In the genomic region with DNA sequence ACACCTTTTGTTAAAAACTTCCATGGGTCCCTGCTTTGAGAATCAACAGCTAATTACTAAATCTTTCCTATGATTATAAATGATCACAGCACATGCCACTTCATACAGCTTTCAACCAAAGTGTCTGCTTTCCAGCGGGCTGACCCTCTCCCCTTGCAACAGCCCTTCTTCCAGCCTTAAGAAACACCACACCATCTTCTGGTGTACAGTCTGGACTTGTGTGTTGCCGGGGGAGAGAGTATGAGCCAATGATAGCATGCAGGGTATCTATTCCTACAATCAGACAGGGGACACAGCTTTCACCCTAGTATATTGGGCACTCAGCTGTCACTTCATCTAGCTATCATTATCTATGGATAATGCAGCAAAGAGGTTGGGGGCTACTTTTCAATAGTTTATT, we compare ENCODE assay signal across 8 mouse cellular contexts. TPM values are rescaled to one million over a fixed set of nuclear protein-coding genes. Genes with fewer than 3 reads are reported as not detected.
A peak's percentile ranks its signal among the peaks of the same experiment; 100 is the strongest.
DNase-seq lines count a peak whose midpoint lies in the region; ATAC-seq and TF ChIP-seq lines count a peak whose summit lies in the region.

No protein-coding gene starts in this region.

- H3K9me3 ChIP-seq in lung, embryonic 16.5 days (ENCODE audit: control insufficient read depth, low read length) = no peaks in the 10 kb centered on the region
- no peaks in the 10 kb centered on the region for H3K9me3 ChIP-seq in forebrain, embryonic 10.5 days
- H3K9me3 ChIP-seq in limb, embryonic 11.5 days (ENCODE audit: control insufficient read depth, low read length) = no peaks in the 10 kb centered on the region

- no peak for ATAC-seq in lung, embryonic 16.5 days (ENCODE audit: low read depth)
- no peak for ATAC-seq in limb, embryonic 11.5 days (ENCODE audit: insufficient number of reproducible peaks, low FRiP score, low TSS enrichment, low read depth)

- H3K4me2 ChIP-seq in lung, embryonic 16.5 days (ENCODE audit: low read depth, low read length) = peak overlapping the region; percentile 89
- peak overlapping the region; percentile 37 for H3K4me2 ChIP-seq in limb, embryonic 11.5 days (ENCODE audit: low read depth, severe bottlenecking)

- peak overlapping the region; percentile 87 for H3K4me3 ChIP-seq in lung, embryonic 16.5 days (ENCODE audit: low read length)
- peak overlapping the region; percentile 86 for H3K4me3 ChIP-seq in forebrain, embryonic 10.5 days
- peak overlapping the region; percentile 17; the same call in 1 of the 2 replicates for H3K4me3 ChIP-seq in limb, embryonic 11.5 days (ENCODE audit: low read depth, low read length)
- H3K4me3 ChIP-seq in small intestine, adult 2 months (ENCODE audit: low read depth, low read length) = peak overlapping the region; percentile 38; the same call in 1 of the 2 replicates

- H3K27me3 ChIP-seq in lung, embryonic 16.5 days (ENCODE audit: control insufficient read depth, insufficient read depth, low read depth, low read length) = no peaks in the 10 kb centered on the region
- peaks cover 3% of the 10 kb centered on the region; the same call in 1 of the 2 replicates for H3K27me3 ChIP-seq in forebrain, embryonic 10.5 days (ENCODE audit: poor library complexity, severe bottlenecking)
- no peaks in the 10 kb centered on the region for H3K27me3 ChIP-seq in limb, embryonic 11.5 days (ENCODE audit: control insufficient read depth, insufficient read depth, low read length)
- no peaks in the 10 kb centered on the region for H3K27me3 ChIP-seq in small intestine, adult 2 months (ENCODE audit: control insufficient read depth, insufficient read depth, low read length)

- TF ChIP-seq CTCF in small intestine, adult 2 months (IDR thresholded peaks at IDR 0.05; ENCODE audit: extremely low read depth, insufficient read length, insufficient replicate concordance, low read depth, low read length) = no peak

- 0 out of 2 replicates have a peak, but pooled peaks cover 2% of the 10 kb centered on the region for H3K36me3 ChIP-seq in lung, embryonic 16.5 days (ENCODE audit: control insufficient read depth, insufficient read depth, low read length)
- 0 out of 2 replicates have a peak, but pooled peaks cover 3% of the 10 kb centered on the region for H3K36me3 ChIP-seq in forebrain, embryonic 10.5 days (replicated peaks)
- H3K36me3 ChIP-seq in limb, embryonic 11.5 days (ENCODE audit: control insufficient read depth, insufficient read depth, low read length) = no peaks in the 10 kb centered on the region
- peaks cover 4% of the 10 kb centered on the region; the same call in 1 of the 2 replicates for H3K36me3 ChIP-seq in small intestine, adult 2 months (ENCODE audit: control insufficient read depth, insufficient read depth, low read length)

- TF ChIP-seq POLR2A in small intestine, adult 2 months (IDR thresholded peaks at IDR 0.05; ENCODE audit: low read depth, low read length) = no peak

- 26% methylated on average over 2 of the region's 2 CpGs for whole genome bisulfite sequencing in lung, embryonic 16.5 days
- WGBS in forebrain, embryonic 10.5 days = 68% methylated on average over 2 of the region's 2 CpGs
- WGBS in limb, embryonic 11.5 days = 73% methylated on average over 2 of the region's 2 CpGs
- WGBS in small intestine, adult 2 months = 15% methylated on average over 2 of the region's 2 CpGs

- no peak overlapping the region for H3K27ac ChIP-seq in lung, embryonic 16.5 days (ENCODE audit: low read length)
- no peak overlapping the region for H3K27ac ChIP-seq in forebrain, embryonic 10.5 days
- no peak overlapping the region for H3K27ac ChIP-seq in limb, embryonic 11.5 days (replicated peaks; ENCODE audit: low read depth, low read length)
- no peak overlapping the region for H3K27ac ChIP-seq in small intestine, adult 2 months (ENCODE audit: insufficient read depth, low read depth, low read length)

- H3K9ac ChIP-seq in lung, embryonic 16.5 days (ENCODE audit: low read length) = peak overlapping the region; percentile 41
- H3K9ac ChIP-seq in limb, embryonic 11.5 days (ENCODE audit: low read length) = no peak overlapping the region

- DNase-seq in lung, postnatal 10 days = no peak
- DNase-seq in forebrain, embryonic 10.5 days (ENCODE audit: extremely low spot score, low spot score) = no peak
- DNase-seq in limb, embryonic 11.5 days (ENCODE audit: low spot score) = no peak
- DNase-seq in right cerebral cortex, postnatal 4 days = no peak
- DNase-seq in layer of hippocampus, adult 9-10 months (ENCODE audit: low spot score) = no peak
- DNase-seq in thymus, postnatal 14 days = no peak

- H3K4me1 ChIP-seq in lung, embryonic 16.5 days (replicated peaks; ENCODE audit: control insufficient read depth, insufficient read depth, low read length) = peaks cover 13% of the 10 kb centered on the region
- peaks cover 44% of the 10 kb centered on the region for H3K4me1 ChIP-seq in forebrain, embryonic 10.5 days
- H3K4me1 ChIP-seq in limb, embryonic 11.5 days (ENCODE audit: control insufficient read depth, insufficient read depth, low read length) = peaks cover under 1% of the 10 kb centered on the region; the same call in 1 of the 2 replicates
- no peaks in the 10 kb centered on the region; the same call in 1 of the 2 replicates for H3K4me1 ChIP-seq in small intestine, adult 2 months (ENCODE audit: control insufficient read depth, insufficient read depth, insufficient read length, low read length)

RNA-seq across cellular contexts. Expression of a gene that starts 2.9 kb away (rescaled TPM):
- 110 and 119 TPM in 2 replicates for polyA plus RNA-seq in lung, embryonic 16.5 days (2015; fragmentation: Nextera tagmentation; extraction: Ambion mirVana)
- polyA plus RNA-seq in forebrain, embryonic 10.5 days (2016; fragmentation: Nextera tagmentation; extraction: Ambion mirVana) = 74.2 and 82.9 TPM in 2 replicates
- 29.3 and 42.7 TPM in 2 replicates for polyA plus RNA-seq in limb, embryonic 11.5 days (2014; fragmentation: Nextera tagmentation; extraction: Ambion mirVana)
- polyA plus RNA-seq in small intestine, adult 2 months (2012; rRNA removed) = 56.4 and 143 TPM in 2 replicates

Comparison
In these comparisons a context has a peak if more than half of its experiments do, and no peak if none do; other contexts are left out.
1. H3K4me3 ChIP-seq: peak in every context shown above with its lines; median percentile 87 in lung, embryonic 16.5 days; 86 in forebrain, embryonic 10.5 days; 38 in small intestine, adult 2 months; 17 in limb, embryonic 11.5 days.